Mouse (Mus musculus): ENCODE measurements around the gene Ccdc103.

The Ccdc103 gene

GRCm38 (mm10) chr11:102880585-102881313 lies at the start of gene Ccdc103, which contains the start of gene Eftud2:
Gene Ccdc103 (plus strand): TSS chr11:102881204.
Gene Eftud2 (minus strand): TSS chr11:102880985.
- peak; percentile 92 for DNase-seq (ENCODE audit: low spot score)

- DNase-seq (ENCODE audit: low spot score): no peak
Measured at GRCm38 (mm10) chr11:102832700-102833297, 48.2 kb upstream of the Ccdc103 start.

- DNase-seq (ENCODE audit: low spot score): no peak
Measured at GRCm38 (mm10) chr11:102834219-102834618, 46.8 kb upstream of the Ccdc103 start.

DNA sequence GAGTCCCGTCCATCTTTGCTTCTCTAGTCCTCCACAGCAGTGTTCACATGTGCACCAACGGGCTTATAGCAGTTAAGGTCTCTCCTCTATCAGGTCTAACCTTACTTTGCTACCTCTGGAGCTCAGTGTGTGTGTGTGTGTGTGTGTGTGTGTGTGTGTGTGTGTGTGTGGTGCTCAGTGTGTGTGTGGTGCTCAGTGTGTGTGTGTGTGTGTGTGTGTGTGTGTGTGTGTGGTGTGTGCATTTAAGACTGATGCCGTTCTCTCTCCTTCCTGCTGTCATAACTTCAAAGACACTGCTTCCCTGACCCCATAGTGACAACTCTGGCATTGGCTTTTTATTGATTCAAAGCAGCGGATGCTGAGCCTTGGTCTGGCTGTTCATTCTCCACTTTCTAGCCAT lies 45.5 kb upstream of the Ccdc103 start, which contains the start of gene Higd1b:
Higd1b (plus strand) TSS at position 301 of the 400 bp plus-strand sequence.
- DNase-seq (ENCODE audit: low spot score): no peak

DNA sequence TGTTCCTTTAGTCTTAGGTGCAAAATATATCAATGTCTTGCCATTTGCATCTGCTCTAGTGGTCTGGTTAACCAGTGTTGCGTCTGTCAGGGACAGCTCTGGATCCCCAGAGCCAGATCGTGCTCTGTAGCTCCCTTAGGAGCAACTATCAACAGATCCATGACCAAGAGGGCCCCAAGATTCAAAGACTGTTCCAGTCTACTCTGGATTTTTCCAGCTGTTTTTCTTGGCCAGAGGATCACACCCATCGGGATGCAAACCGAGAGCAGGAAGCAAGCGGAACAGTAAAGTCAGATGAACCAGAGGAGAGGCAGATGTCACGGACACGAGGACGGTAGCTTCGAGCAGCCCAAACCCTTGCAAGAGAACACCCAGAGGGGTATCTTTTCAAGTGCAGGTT lies 44.9 kb upstream of the Ccdc103 start:
- DNase-seq (ENCODE audit: low spot score): no peak

- no peak for DNase-seq (ENCODE audit: low spot score)
Measured at GRCm38 (mm10) chr11:102837385-102837784, 43.6 kb upstream of the Ccdc103 start.

- DNase-seq (ENCODE audit: low spot score): no peak
Measured at GRCm38 (mm10) chr11:102838126-102838525, 42.9 kb upstream of the Ccdc103 start.

DNA sequence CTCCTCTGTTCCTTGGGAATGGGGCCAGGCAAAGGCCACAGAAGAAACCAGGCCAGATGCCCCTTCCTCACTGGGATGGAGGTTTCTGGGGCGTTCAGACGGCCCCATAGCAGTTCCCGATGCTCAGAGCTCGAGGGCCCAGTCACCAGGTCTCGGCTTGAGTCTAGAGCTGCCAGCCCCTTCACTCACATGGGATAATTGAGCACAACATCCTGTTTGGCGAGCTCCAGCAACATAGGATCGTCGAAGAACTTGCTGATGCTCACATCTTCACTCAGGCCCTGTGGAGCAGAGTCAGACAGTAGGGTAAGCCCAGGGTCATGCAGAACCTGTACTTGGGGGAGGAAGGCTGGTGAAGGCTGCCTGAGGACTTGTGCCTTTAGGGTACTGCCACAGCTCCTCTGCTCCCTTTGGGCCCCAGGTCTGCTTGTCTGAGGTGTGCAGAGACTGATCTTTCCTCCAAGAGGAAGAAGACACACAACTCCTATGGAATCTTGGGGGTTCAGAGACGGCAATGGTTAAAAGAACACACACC lies 42.3 kb upstream of the Ccdc103 start:
- DNase-seq (ENCODE audit: low spot score): no peak

DNA sequence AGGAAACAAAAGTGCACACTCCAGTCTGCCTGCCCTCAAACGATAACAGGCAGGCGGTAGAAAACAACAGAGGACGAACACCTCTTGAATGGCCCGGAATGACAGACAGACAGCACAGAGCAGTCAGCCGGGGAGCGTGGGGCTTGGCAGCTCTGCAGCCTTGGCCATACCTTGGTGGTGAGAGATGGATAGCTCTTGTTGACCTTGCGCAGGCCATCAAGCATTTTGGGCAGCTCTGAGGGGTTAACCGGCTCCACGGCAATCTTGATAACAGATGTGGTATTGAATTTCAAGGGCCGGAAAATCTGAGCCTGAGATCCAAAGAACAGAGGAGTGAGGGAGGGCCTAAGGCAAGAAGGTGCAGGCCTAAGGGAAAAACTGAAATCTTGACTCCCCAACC lies 35.1 kb upstream of the Ccdc103 start:
- DNase-seq (ENCODE audit: low spot score): no peak

GRCm38 (mm10) chr11:102851883-102852282 lies 29.1 kb upstream of the Ccdc103 start:
- DNase-seq (ENCODE audit: low spot score): peak; percentile 74

DNA sequence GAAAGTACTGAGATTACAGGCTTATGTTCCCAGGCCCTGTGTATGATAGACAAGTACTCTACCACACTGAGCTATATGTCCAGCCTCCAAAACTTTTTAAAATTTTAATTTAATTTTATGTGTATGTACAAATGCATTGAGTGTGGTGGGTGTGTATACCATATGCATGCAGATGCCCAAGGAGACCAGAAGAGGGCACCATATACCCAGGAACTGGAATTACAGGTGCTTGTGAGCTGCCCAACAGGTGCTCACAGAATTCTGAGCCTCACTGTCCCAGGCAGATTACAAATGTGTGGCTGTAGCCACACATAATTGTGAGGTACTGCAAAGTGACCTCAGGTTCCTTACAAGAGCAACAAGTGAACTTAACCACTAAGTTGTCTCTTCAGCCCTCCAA lies 27.2 kb upstream of the Ccdc103 start:
- DNase-seq (ENCODE audit: low spot score): no peak

GRCm38 (mm10) chr11:102855941-102856340 lies 25.1 kb upstream of the Ccdc103 start:
- DNase-seq (ENCODE audit: low spot score): no peak

GRCm38 (mm10) chr11:102858951-102859350 lies 22.1 kb upstream of the Ccdc103 start:
- no peak for DNase-seq (ENCODE audit: low spot score)

DNA sequence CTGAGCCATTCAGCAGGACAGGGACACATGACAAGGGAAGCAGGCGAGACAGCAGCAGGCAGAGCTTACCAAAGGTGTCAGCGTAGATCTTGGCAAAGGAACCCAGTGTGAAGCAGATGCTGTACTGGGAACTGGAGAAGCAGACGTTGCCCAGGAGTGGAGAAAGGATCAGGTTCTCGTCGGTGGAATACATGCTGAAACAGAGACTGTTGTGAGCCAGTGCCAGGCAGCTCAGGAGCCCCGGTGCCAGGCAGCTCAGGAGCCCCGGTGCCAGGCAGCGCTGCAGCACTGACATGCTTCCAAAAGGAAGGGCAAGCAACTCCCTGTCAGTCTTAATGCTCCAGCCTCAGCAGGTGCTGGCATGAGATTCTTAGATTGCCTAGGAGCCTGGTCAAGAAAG lies 21.1 kb upstream of the Ccdc103 start:
- no peak for DNase-seq (ENCODE audit: low spot score)

DNA sequence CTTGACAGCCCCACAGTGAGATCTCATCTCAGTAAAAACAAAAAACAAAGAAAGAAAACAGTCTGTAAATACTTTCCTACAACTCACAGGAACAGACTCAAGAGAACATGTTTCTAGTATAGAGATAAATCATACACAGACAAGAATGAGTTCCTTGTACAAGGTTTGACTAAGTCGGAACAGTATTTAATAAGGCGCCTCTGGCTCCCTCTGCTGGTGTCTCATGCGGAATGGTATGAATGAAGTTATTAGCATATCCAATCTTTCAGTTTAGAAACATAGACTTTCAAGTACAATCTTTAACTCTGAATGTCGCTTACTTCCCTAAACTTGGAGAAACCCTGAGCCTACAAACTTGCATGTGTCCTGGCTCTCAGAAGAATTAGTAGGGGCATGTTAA lies 16.7 kb upstream of the Ccdc103 start:
- DNase-seq (ENCODE audit: low spot score): peak; percentile 75

- DNase-seq (ENCODE audit: low spot score): no peak
Measured at GRCm38 (mm10) chr11:102874801-102875334, 6.1 kb upstream of the Ccdc103 start.

GRCm38 (mm10) chr11:102879558-102879957 lies 1.4 kb upstream of the Ccdc103 start:
- no peak for DNase-seq (ENCODE audit: low spot score)

- DNase-seq (ENCODE audit: low spot score): peak; percentile 22
Measured at GRCm38 (mm10) chr11:102881314-102882198, 552 bp downstream of the Ccdc103 start.

DNA sequence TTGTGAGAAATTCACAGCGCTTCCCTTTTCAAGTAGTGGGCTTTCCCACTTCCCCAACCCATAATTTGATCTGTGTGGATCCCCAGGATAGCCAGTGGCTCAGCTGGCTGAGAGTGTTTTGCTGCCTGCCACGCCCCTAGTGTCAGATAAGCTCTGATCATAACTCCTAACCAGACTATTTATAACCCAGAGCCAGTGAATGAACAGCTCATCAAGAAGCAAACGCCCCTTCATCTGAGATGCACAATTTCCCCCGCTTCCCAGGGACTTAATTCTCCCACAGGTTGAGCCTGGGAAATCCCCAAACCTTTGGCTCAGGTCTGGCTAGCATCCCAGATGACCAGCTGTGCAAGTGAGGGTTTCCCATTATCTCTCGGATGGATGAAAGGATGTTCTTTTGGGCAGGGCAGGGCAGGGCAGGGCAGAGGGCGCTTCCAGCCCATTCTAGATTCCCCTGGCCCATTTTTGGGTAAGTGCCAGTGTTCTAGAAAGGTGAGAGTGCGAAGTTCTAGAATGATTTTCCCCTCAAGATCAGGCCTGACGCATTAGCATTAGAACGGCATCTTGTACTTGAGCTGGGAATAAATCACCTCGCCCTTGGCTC lies 3.7 kb downstream of the Ccdc103 start, which contains the start of gene Fam187a:
Fam187a (plus strand) TSS at position 554 of the 604 bp plus-strand sequence.
- peak; percentile 53 for DNase-seq (ENCODE audit: low spot score)

DNA sequence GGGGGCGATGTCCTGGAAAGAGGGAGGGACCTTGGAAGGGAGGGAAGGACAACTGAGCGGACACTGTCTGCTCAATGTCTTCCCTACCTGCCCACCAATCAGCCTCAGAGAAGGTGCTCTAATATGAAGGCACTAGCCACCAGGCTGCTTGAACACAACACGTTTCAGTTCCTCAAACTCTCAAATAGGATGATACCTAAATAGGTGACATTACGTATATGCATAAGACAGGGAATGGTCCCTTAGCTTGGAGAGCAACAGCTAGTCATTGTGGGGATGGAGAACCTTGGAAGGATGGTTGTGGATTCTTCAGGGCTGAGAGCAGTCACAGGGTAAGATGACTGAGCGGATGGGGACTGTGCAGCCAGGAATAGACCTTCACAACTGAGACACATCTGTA lies 6.4 kb downstream of the Ccdc103 start:
- no peak for DNase-seq (ENCODE audit: low spot score)

- DNase-seq (ENCODE audit: low spot score): no peak
Measured at GRCm38 (mm10) chr11:102888135-102888534, 7.1 kb downstream of the Ccdc103 start.
